Mouse (Mus musculus) gastrocnemius, postnatal 10 days (tissue): ENCODE data around the gene Prm3. TPM values are rescaled to one million over a fixed set of nuclear protein-coding genes. Genes with fewer than 3 reads are reported as not detected.

Experiments
- DNase-seq: peaks from one replicate; pipeline ENCODE4 v3.0.0; 2021; ENCODE audit warnings: mixed read lengths
- total RNA-seq, 2 experiments: library from RNA; stranded (reverse); gene quantifications; 2 replicates each; pipeline ENCODE4 v1.2.3; 2021

Gene Prm3
- total RNA-seq, 2 experiments from 2014 or later: not detected

- no peak for DNase-seq
Measured at GRCm38 (mm10) chr16:10796034-10796433, 5.3 kb upstream of the Prm3 start, which contains the start of gene Prm2. Prm2 (minus strand) TSS chr16:10796134.

- no peak for DNase-seq
Measured at GRCm38 (mm10) chr16:10788866-10789265, 1.8 kb downstream of the Prm3 start.

GRCm38 (mm10) chr16:10788271-10788670, 2.4 kb downstream of the Prm3 start, which contains the start of gene Tnp2:
Tnp2 (minus strand) TSS chr16:10788660.
- DNase-seq: no peak

- DNase-seq: no peak
Measured at GRCm38 (mm10) chr16:10787548-10788058, 3.1 kb downstream of the Prm3 start.

- DNase-seq: no peak
Measured at GRCm38 (mm10) chr16:10786782-10787547, 3.7 kb downstream of the Prm3 start.

- DNase-seq: peak; percentile 72
Measured at GRCm38 (mm10) chr16:10786288-10786687, 4.4 kb downstream of the Prm3 start.

- peak; percentile 87 for DNase-seq
Measured at GRCm38 (mm10) chr16:10785371-10786231, 5.1 kb downstream of the Prm3 start, which contains the start of gene Socs1. Socs1 (minus strand) TSS chr16:10785536.

GRCm38 (mm10) chr16:10784793-10785370, 5.8 kb downstream of the Prm3 start:
- peak; percentile 97 for DNase-seq

- DNase-seq: peak; percentile 60
Measured at GRCm38 (mm10) chr16:10783883-10784792, 6.6 kb downstream of the Prm3 start.

GRCm38 (mm10) chr16:10783451-10783850, 7.3 kb downstream of the Prm3 start:
- no peak for DNase-seq

GRCm38 (mm10) chr16:10783152-10783434, 7.6 kb downstream of the Prm3 start:
- DNase-seq: no peak

- no peak for DNase-seq
Measured at GRCm38 (mm10) chr16:10782377-10783151, 8.2 kb downstream of the Prm3 start.

- DNase-seq: no peak
Measured at GRCm38 (mm10) chr16:10781862-10782371, 8.8 kb downstream of the Prm3 start.

GRCm38 (mm10) chr16:10780631-10781120, 10.0 kb downstream of the Prm3 start:
- DNase-seq: no peak

- DNase-seq: no peak
Measured at GRCm38 (mm10) chr16:10777579-10778160, 13.0 kb downstream of the Prm3 start.

GRCm38 (mm10) chr16:10776322-10776721, 14.4 kb downstream of the Prm3 start:
- no peak for DNase-seq

GRCm38 (mm10) chr16:10774726-10775125, 16.0 kb downstream of the Prm3 start:
- DNase-seq: no peak

GRCm38 (mm10) chr16:10773543-10773942, 17.2 kb downstream of the Prm3 start:
- DNase-seq: no peak

- DNase-seq: no peak
Measured at GRCm38 (mm10) chr16:10771769-10772510, 18.8 kb downstream of the Prm3 start.
